25 mouse cellular contexts compared by ENCODE assay signal in the genomic region with DNA sequence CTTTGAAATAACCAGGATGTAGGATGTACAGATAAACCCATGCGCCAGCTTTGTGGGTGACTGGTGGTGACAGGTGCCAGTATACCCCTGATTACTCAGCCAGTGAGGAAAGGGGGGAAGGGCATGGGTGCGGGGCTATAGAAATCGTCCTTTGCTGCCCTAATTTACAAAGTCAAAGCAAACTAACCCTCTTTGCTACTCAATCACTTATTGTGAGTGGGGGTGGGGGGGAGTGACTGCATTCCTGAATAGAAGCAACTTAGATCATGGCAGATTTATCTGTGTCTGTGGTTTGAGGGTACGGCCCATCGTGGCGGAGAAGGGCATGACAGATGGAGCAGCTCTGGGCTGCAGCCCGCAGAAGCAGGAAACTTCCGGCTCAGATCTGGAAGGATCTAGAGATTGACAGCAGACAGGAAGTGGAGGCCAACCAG. TPM values are rescaled to one million over a fixed set of nuclear protein-coding genes. Genes with fewer than 3 reads are reported as not detected.
DNase-seq lines count a peak whose midpoint lies in the region; ATAC-seq and TF ChIP-seq lines count a peak whose summit lies in the region.
"Had no signal": no experiment of that assay in that cellular context is flagged by ENCODE, and none has a peak within 500 bp of the region (broad histone marks: within the 10 kb centered on the region; RNA-seq: fewer than 3 reads in every experiment).

No protein-coding gene starts in this region.

- ATAC-seq in granulocyte monocyte progenitor cell, adult 5-6 weeks (replicated peaks; ENCODE audit: poor library complexity, severe bottlenecking), result peak; percentile 54
- ATAC-seq: hindbrain, embryonic 16.5 days; intestine, postnatal 0 days; midbrain, embryonic 15.5 days; Patski had no signal

- H3K27ac ChIP-seq in gastrocnemius, adult 2 months, result no peak overlapping the region
- H3K27ac ChIP-seq: embryonic facial prominence, embryonic 12.5 days; heart, embryonic 15.5 days; hindbrain, embryonic 10.5 days; kidney, postnatal 0 days; limb, embryonic 15.5 days; liver, embryonic 14.5 days; midbrain, embryonic 15.5 days had no signal

- peak; percentile 2 for DNase-seq in gastrocnemius, adult 2 months
- DNase-seq in gastrocnemius, adult 8-10 months (ENCODE audit: low spot score in 2 of 2), result no peak
- peak; percentile 32 to 59 for DNase-seq in thymus, adult 18-20 months
- DNase-seq in thymus, postnatal 36 days, result peak; percentile 51 to 70
- no peak for DNase-seq in kidney, adult 11 months
- no peak for DNase-seq in adrenal gland, adult 8-10 months
- no peak for DNase-seq in embryo, embryonic 9.5 days (ENCODE audit: extremely low spot score)
- DNase-seq: adrenal gland, postnatal 14 days; cerebellum, adult 8-10 months; left cerebral cortex, postnatal 4 days; lung, embryonic 14.5 days; lung, postnatal 4 days; right cerebral cortex, adult 18-20 months had no signal

- H3K4me3 ChIP-seq in gastrocnemius, adult 2 months, result no peak overlapping the region
- H3K4me3 ChIP-seq: embryonic facial prominence, embryonic 12.5 days; heart, embryonic 15.5 days; hindbrain, embryonic 10.5 days; limb, embryonic 15.5 days; midbrain, embryonic 15.5 days had no signal

- no peak for TF ChIP-seq CTCF in gastrocnemius, adult 2 months (IDR thresholded peaks at IDR 0.05)

- intact Hi-C loops in gastrocnemius, adult 2 months (cut with DNase I), result no loop called here

RNA-seq across cellular contexts. Expression of a gene that starts 58.2 kb away (rescaled TPM):
- total RNA-seq in gastrocnemius, adult 2 months (2021), result under 1 TPM; 0.23 to 0.56 TPM
- 1 to 10 TPM in 2 of 4 experiments, under 1 TPM in 2; 0.31 to 1.1 (median 0.76) TPM for total RNA-seq in gastrocnemius, adult 8-10 months (2022)
- not detected in 2 replicates for total RNA-seq in granulocyte monocyte progenitor cell, adult 5-6 weeks (2014; fragmentation: Nextera tagmentation)
- not detected in 2 replicates for total RNA-seq in granulocyte monocyte progenitor cell, adult 5-6 weeks (2017)
- total RNA-seq in adrenal gland, adult 8-10 months (2022), result 1 to 10 TPM; 1.4 to 3.1 (median 2.2) TPM
- total RNA-seq: CH12.LX had no signal

Comparison
In these comparisons a context has a peak if more than half of its experiments do, and no peak if none do; other contexts are left out.
1. DNase-seq: peak in gastrocnemius, adult 2 months (single experiment), thymus, adult 18-20 months (2 of 2) and thymus, postnatal 36 days (2 of 2); none in gastrocnemius, adult 8-10 months (0 of 2), kidney, adult 11 months (single experiment), adrenal gland, adult 8-10 months (single experiment) and embryo, embryonic 9.5 days (single experiment).